Mouse (Mus musculus): ENCODE results near the gene Slc25a15. TPM values are rescaled to one million over a fixed set of nuclear protein-coding genes. Genes with fewer than 3 reads are reported as not detected.

Gene Slc25a15
- polyA plus RNA-seq, 1 experiment from 2014 or later = 27.4 TPM

- WGBS (ENCODE audit: insufficient replicate concordance) = 76% methylated on average over 8 of the region's 8 CpGs
- peak; percentile 62 for ATAC-seq
- Histone ChIP-seq H3K27me3 (replicated peaks) (no peaks in the 10 kb centered on the region), H3K9me3 (replicated peaks) (no peaks in the 10 kb centered on the region), H3K27ac (no peak overlapping the region), H3K4me1 (peaks cover 17% of the 10 kb centered on the region), H3K4me3 (no peak overlapping the region), H3K36me3 (peaks cover 63% of the 10 kb centered on the region), H3K9ac (no peak overlapping the region), H3K4me2 (no peak overlapping the region)
Measured at GRCm38 (mm10) chr8:22390766-22391463, 7.5 kb downstream of the Slc25a15 start.

GRCm38 (mm10) chr8:22389874-22390273 lies 8.5 kb downstream of the Slc25a15 start:
- 73% methylated on average over 10 of the region's 10 CpGs for WGBS (ENCODE audit: insufficient replicate concordance)
- peaks cover 15% of the 10 kb centered on the region for H3K4me1 ChIP-seq
- no peak for ATAC-seq
- no peak overlapping the region for H3K9ac ChIP-seq
- no peaks in the 10 kb centered on the region for H3K27me3 ChIP-seq (replicated peaks)
- H3K36me3 ChIP-seq = peaks cover 65% of the 10 kb centered on the region
- H3K27ac ChIP-seq = no peak overlapping the region
- H3K9me3 ChIP-seq (replicated peaks) = no peaks in the 10 kb centered on the region
- H3K4me3 ChIP-seq = no peak overlapping the region
- H3K4me2 ChIP-seq = no peak overlapping the region

- no peak overlapping the region for H3K27ac ChIP-seq
- no peaks in the 10 kb centered on the region for H3K9me3 ChIP-seq (replicated peaks)
- no peak overlapping the region for H3K9ac ChIP-seq
- H3K4me3 ChIP-seq = no peak overlapping the region
- no peak overlapping the region for H3K4me2 ChIP-seq
- H3K36me3 ChIP-seq = peaks cover 91% of the 10 kb centered on the region
- H3K27me3 ChIP-seq (replicated peaks) = no peaks in the 10 kb centered on the region
- 78% methylated on average over 6 of the region's 6 CpGs for WGBS (ENCODE audit: insufficient replicate concordance)
- no peaks in the 10 kb centered on the region for H3K4me1 ChIP-seq
- ATAC-seq = no peak
Measured at GRCm38 (mm10) chr8:22385158-22385557, 13.2 kb downstream of the Slc25a15 start.

GRCm38 (mm10) chr8:22382824-22383595 lies 15.4 kb downstream of the Slc25a15 start:
- no peak for ATAC-seq
- no peaks in the 10 kb centered on the region for H3K9me3 ChIP-seq (replicated peaks)
- H3K4me1 ChIP-seq = no peaks in the 10 kb centered on the region
- no peak overlapping the region for H3K9ac ChIP-seq
- 83% methylated on average over 19 of the region's 19 CpGs for WGBS (ENCODE audit: insufficient replicate concordance)
- H3K27me3 ChIP-seq (replicated peaks) = no peaks in the 10 kb centered on the region
- H3K36me3 ChIP-seq = peaks cover 84% of the 10 kb centered on the region
- H3K27ac ChIP-seq = no peak overlapping the region
- H3K4me2 ChIP-seq = no peak overlapping the region
- H3K4me3 ChIP-seq = no peak overlapping the region

- Histone ChIP-seq H3K9me3 (replicated peaks) (no peaks in the 10 kb centered on the region), H3K4me2 (no peak overlapping the region), H3K4me3 (no peak overlapping the region), H3K9ac (no peak overlapping the region), H3K4me1 (no peaks in the 10 kb centered on the region), H3K27ac (no peak overlapping the region), H3K36me3 (peaks cover 85% of the 10 kb centered on the region), H3K27me3 (replicated peaks) (no peaks in the 10 kb centered on the region)
- ATAC-seq = no peak
- 90% methylated on average over 11 of the region's 11 CpGs for WGBS (ENCODE audit: insufficient replicate concordance)
Measured at GRCm38 (mm10) chr8:22380934-22381333, 17.5 kb downstream of the Slc25a15 start.

GRCm38 (mm10) chr8:22376903-22377302 lies 21.5 kb downstream of the Slc25a15 start:
- Histone ChIP-seq H3K27me3 (replicated peaks) (no peaks in the 10 kb centered on the region), H3K4me1 (no peaks in the 10 kb centered on the region), H3K4me2 (no peak overlapping the region), H3K9ac (no peak overlapping the region), H3K36me3 (peaks cover 59% of the 10 kb centered on the region), H3K9me3 (replicated peaks) (no peaks in the 10 kb centered on the region), H3K4me3 (no peak overlapping the region), H3K27ac (no peak overlapping the region)
- WGBS (ENCODE audit: insufficient replicate concordance) = 45% methylated on average over 5 of the region's 5 CpGs
- peak; percentile 47; the same call in 1 of the 2 replicates for ATAC-seq

- Histone ChIP-seq H3K4me3 (no peak overlapping the region), H3K4me1 (no peaks in the 10 kb centered on the region), H3K27me3 (replicated peaks) (no peaks in the 10 kb centered on the region), H3K9me3 (replicated peaks) (no peaks in the 10 kb centered on the region), H3K9ac (no peak overlapping the region), H3K4me2 (no peak overlapping the region), H3K27ac (no peak overlapping the region), H3K36me3 (peaks cover 54% of the 10 kb centered on the region)
- 84% methylated on average over 5 of the region's 5 CpGs for whole genome bisulfite sequencing (ENCODE audit: insufficient replicate concordance)
- ATAC-seq = no peak
Measured at GRCm38 (mm10) chr8:22376311-22376710, 22.1 kb downstream of the Slc25a15 start.

- Histone ChIP-seq H3K9ac (no peak overlapping the region), H3K27ac (no peak overlapping the region), H3K4me2 (no peak overlapping the region), H3K27me3 (replicated peaks) (no peaks in the 10 kb centered on the region), H3K9me3 (replicated peaks) (no peaks in the 10 kb centered on the region), H3K36me3 (no peaks in the 10 kb centered on the region), H3K4me3 (no peak overlapping the region), H3K4me1 (no peaks in the 10 kb centered on the region)
- ATAC-seq = no peak
- WGBS (ENCODE audit: insufficient replicate concordance) = 70% methylated on average over 6 of the region's 6 CpGs
Measured at GRCm38 (mm10) chr8:22359882-22360281, 38.5 kb downstream of the Slc25a15 start.

GRCm38 (mm10) chr8:22359359-22359758 lies 39.0 kb downstream of the Slc25a15 start:
- Histone ChIP-seq H3K4me2 (no peak overlapping the region), H3K9me3 (replicated peaks) (no peaks in the 10 kb centered on the region), H3K4me1 (no peaks in the 10 kb centered on the region), H3K27ac (no peak overlapping the region), H3K27me3 (replicated peaks) (no peaks in the 10 kb centered on the region), H3K36me3 (no peaks in the 10 kb centered on the region), H3K9ac (no peak overlapping the region), H3K4me3 (no peak overlapping the region)
- 75% methylated on average over 6 of the region's 6 CpGs for WGBS (ENCODE audit: insufficient replicate concordance)
- no peak for ATAC-seq

- Histone ChIP-seq H3K27ac (no peak overlapping the region), H3K36me3 (no peaks in the 10 kb centered on the region), H3K9ac (no peak overlapping the region), H3K4me1 (no peaks in the 10 kb centered on the region), H3K4me3 (no peak overlapping the region), H3K27me3 (replicated peaks) (no peaks in the 10 kb centered on the region), H3K9me3 (replicated peaks) (no peaks in the 10 kb centered on the region), H3K4me2 (no peak overlapping the region)
- WGBS (ENCODE audit: insufficient replicate concordance) = 66% methylated on average over 13 of the region's 13 CpGs
- ATAC-seq = no peak
Measured at GRCm38 (mm10) chr8:22335426-22335825, 63.0 kb downstream of the Slc25a15 start.
